Mouse (Mus musculus) frontal cortex, adult 2 months (tissue): Measurements from ENCODE around the gene Exo1. TPM values are rescaled to one million over a fixed set of nuclear protein-coding genes. Genes with fewer than 3 reads are reported as not detected.

ENCODE experiments used
- DNase-seq, 2 experiments: peaks; one replicate each; pipeline ENCODE4 v3.0.0; 2022; ENCODE audit warnings: low spot score in 1 of 2; ENCODE audit errors: extremely low spot score in 1 of 2
- polyA plus RNA-seq: library from polyadenylated mRNA; depleted of rRNA; stranded (reverse); fragments of >200 nt; gene quantifications from 2 replicates; pipeline ENCODE4 v1.2.3, GENCODE M21; 2012; rRNA removed

The Exo1 gene
- polyA plus RNA-seq, 1 experiment, result 0.62 TPM

DNA sequence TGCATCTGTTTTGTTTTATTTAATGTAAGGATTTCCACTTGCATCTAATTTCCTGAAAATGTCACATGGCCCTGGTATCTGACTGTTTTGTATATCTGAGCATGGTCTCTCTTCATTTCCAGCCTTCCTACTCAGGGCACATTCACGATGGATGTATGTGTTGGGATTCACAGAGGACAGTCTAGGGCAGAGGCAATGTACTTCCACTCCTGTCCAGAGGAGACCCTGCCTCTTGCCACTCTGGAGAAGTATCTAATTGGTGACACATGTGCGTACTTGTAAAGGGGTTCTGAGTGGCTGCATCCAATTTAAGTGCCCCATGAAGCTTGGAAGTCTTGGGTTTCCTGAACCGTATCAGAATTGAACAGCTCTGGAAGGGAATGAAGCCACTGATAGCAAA lies 70.0 kb downstream of the Exo1 start:
- DNase-seq, result no peak

DNA sequence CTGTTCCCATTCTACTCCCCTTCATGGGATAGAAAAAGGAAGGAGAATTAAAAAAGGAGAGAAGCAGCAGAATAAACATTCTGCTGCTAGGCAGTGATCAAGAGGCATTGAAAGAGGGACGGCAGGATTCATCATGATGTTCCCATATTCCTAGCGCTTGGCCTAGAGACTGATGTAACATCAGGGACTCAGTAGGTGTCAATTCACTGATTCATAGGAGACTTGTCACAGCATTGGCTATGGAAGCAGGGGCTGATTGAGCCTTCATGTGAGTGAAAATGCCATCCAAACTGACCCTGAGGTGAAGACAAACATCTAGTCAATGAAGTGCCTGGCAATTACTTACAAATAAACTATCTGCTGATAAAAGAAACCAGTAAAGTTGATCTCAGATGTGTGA lies 70.5 kb downstream of the Exo1 start:
- no peak for DNase-seq

DNA sequence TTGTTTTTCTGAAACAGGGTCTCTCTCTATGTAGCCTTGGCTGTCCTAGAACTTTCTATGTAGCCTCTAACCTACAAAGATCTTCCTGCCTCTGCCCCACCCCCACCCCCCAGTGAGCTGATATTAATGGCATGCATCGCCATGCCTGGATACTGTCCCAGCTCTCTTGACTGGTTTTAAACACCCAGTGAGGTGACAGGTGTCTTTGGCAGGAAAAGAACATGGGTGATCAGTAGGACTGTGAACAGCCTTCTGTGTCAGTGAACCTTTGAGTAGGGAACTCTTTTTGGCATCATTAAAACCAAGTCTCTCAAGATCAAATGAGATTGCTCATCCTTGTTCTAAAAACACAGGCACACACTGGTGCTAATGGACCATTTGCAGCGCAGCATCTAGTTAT lies 81.4 kb downstream of the Exo1 start:
- DNase-seq, result no peak

Other genes starting within 250 kb of the Exo1 start
- gene Opn3, start 187.8 kb upstream of the Exo1 start, polyA plus RNA-seq, result 6.5 and 6.8 TPM in 2 replicates
- gene Chml, start 187.7 kb upstream of the Exo1 start, polyA plus RNA-seq, result 4.2 and 4.6 TPM in 2 replicates
- gene Wdr64, start 182.0 kb upstream of the Exo1 start, polyA plus RNA-seq, result 0.04 TPM in 1 of 2 replicates, not detected in the other
- gene Gm38100, start 39.7 kb downstream of the Exo1 start, polyA plus RNA-seq, result not detected in 2 replicates
- gene Rbm8a2, start 98.5 kb downstream of the Exo1 start, polyA plus RNA-seq, result 0.27 and 0.34 TPM in 2 replicates